18 mouse cellular contexts compared by ENCODE assay signal in the genomic region with DNA sequence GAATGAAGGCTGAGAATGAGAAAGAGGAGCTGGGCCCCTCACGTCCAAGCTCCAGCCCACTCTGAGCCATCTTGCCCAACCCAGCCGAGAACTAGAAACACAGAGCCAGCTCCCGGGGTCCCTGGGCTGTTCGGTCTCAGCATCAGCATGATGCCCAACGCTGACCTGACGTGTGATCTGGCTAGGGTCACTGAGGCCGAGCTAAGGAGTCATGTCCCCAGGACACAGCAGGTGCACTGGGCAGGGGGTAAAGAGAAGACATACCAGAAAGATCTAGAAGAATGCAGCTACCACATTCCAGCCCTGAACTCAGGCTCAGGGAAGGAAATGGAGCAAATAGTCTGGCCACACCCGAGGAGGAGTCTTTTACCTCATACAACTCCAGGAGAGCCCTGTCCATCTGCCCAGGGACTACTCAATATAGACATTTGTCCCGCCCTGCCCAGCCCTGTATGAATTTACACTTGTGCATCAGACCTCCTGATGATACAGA.
"Had no signal": no experiment of that assay in that cellular context is flagged by ENCODE, and none has a peak within 500 bp of the region (broad histone marks: within the 10 kb centered on the region; RNA-seq: fewer than 3 reads in every experiment).

No protein-coding gene starts in this region.

- DNase-seq: lung, adult 18-20 months; lung, embryonic 14.5 days; lung, postnatal 10 days; lung, postnatal 36 days; retina, postnatal 1 day; right cerebral cortex, adult 18-20 months; right cerebral cortex, postnatal 25 days; right cerebral cortex, postnatal 4 days; spleen, adult 18-20 months; thymus, adult 2 months; thymus, postnatal 25 days; thymus, postnatal 4 days had no signal

- H3K4me2 ChIP-seq: lung, embryonic 14.5 days; midbrain, embryonic 11.5 days; midbrain, embryonic 13.5 days; midbrain, embryonic 15.5 days; neural tube, embryonic 13.5 days; neural tube, embryonic 15.5 days had no signal

- H3K27me3 ChIP-seq: midbrain, embryonic 13.5 days; midbrain, embryonic 15.5 days; neural tube, embryonic 13.5 days; neural tube, embryonic 15.5 days had no signal

- H3K4me3 ChIP-seq: megakaryocyte, embryonic 14.5 days; midbrain, embryonic 13.5 days; midbrain, embryonic 15.5 days; neural tube, embryonic 13.5 days; neural tube, embryonic 15.5 days had no signal
